Mouse (Mus musculus) regulatory T cell (primary cell): ENCODE measurements around the gene Plcb2.

Experiments
- in situ Hi-C: fragments of 300-600 bp; cut with MboI, MseI; formaldehyde crosslinking; loops from one replicate; pipeline ENCODE4 v1.15.1; 2025; ENCODE audit warnings: high pct_unique_total_duplicates

Gene Plcb2

GRCm38 (mm10) chr2:118728337-118728736, at the start of gene Plcb2:
Gene Plcb2 (minus strand): TSS chr2:118728438.
- in situ Hi-C loops: no loop called here

DNA sequence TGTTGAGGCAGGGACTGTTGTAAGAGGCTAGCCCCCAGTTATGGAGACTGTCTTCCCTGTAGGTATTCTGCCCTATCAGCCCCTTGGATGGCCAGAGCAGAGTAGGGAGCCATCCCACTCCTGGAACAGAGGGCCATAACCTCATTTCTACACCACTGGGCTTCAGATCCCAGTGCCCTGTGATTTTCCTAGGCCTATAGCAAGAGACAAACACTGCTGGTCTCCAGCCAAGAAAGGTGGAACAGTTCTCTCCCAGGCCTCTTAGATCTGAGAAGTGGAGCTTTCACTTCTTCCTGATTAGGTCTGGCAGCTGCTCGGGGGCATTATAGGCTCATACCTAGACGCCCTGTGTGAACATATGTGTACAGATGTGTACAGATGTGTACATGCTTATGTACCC, 48.1 kb upstream of the Plcb2 start:
- in situ Hi-C loops: no loop called here

- in situ Hi-C loops: no loop called here
Measured at GRCm38 (mm10) chr2:118775846-118776245, 47.6 kb upstream of the Plcb2 start.

GRCm38 (mm10) chr2:118775396-118775795, 47.2 kb upstream of the Plcb2 start:
- in situ Hi-C loops: no loop called here

- in situ Hi-C loops: loop anchor here (25.0 kb wide), 1 partner anchor 113 kb away; no protein-coding TSS in a partner anchor
Measured at GRCm38 (mm10) chr2:118774536-118774935, 46.3 kb upstream of the Plcb2 start.

DNA sequence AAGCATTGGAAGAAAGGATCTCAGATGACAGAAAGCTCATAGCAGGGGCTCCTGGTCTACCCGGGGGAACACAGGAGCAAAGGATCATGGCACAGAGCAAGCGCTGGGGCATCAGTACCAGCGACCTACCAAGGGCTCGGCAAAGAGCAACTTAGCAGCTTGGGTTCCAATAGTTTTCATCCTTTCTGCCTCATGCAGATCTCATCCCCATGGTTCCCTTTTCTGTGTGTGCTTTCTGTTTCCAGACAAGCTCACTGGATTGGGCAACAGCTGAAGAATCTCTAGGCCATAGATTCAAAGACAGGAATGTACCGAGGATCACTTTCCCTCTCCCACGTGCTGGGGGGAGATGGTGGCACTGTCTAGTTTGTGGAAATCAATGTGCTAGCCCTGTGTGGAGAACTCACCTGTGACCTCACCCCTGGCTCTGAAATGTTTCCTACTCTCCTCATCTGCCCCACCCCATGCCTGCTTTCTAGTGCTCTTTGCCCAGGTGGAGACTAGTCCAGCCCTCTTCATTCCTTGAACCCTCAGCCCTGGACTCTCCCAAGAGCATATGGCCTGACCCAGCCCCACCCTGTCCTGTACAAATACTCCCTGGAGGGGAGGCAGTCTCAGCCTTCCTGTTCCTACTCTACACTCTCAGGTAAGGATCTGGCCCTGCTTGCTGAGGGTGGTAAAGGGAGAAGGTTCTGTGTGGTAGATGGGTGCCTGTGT, 44.1 kb upstream of the Plcb2 start, which contains the start of gene Phgr1:
TSS of gene Phgr1 (plus strand) at position 612 of the 717 bp plus-strand sequence.
- in situ Hi-C loops: loop anchor here (25.0 kb wide), 1 partner anchor 115 kb away; no protein-coding TSS in a partner anchor

GRCm38 (mm10) chr2:118766041-118767033, 38.1 kb upstream of the Plcb2 start:
- in situ Hi-C loops: loop anchor here (10.0 to 25.0 kb wide), 2 partner anchors 121 to 942 kb away; no protein-coding TSS in a partner anchor

DNA sequence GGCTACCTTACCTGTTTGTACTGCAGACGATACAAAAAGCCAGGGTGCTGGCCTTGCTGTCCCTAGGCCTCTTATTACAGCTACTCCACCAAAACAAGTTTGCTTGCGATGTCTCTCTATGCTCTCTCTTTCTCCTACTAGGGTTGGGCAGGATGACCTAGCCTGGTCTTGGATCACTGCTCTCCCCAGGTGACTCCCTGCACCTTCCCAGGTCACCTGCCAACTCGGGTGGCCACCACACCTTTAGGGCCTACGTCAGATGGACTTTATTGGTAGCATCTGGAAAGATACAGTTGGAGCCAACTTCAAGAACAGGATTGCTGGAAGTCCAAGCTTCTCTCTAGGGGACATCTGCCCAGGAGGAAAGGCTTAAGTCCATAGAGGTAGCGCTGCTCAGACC, 36.6 kb upstream of the Plcb2 start:
- in situ Hi-C loops: loop anchor here (10.0 to 25.0 kb wide), 2 partner anchors 122 to 940 kb away; no protein-coding TSS in a partner anchor

DNA sequence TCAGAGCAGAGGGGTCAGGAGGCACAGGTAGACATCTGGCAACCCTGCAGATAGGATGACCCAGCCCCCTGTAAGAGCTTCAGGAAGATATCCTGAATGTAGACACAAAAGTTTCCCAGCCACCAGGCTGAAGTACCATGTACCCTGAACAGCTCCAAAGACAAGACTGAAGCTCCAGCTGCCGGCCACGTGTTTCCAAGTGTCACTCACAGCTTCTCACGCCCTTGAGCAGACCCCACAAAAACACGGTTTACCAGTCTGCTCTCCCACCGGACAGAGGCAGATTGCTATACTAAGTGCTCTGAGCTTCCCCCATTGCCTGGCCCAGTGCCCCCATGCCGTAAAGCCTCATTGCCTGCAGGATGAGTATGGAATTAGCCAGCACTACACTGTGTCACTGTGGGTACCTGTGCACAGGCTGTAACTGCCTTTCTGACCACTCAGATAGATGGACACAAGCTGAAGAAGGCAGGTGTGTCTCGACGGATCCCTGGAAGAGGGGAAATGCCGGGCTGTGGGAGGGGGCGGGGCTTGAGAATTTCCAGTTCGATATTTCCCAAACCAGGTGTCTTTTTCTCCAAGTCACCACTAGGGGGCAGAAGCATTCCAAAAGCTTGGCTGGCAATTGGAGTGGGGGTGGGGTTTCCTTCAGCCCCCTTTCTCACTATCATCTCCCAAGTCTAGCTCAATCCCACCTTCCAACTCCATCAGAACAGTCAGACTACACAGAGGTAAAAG, 36.0 kb upstream of the Plcb2 start:
- in situ Hi-C loops: loop anchor here (10.0 to 25.0 kb wide), 2 partner anchors 123 to 939 kb away; no protein-coding TSS in a partner anchor

DNA sequence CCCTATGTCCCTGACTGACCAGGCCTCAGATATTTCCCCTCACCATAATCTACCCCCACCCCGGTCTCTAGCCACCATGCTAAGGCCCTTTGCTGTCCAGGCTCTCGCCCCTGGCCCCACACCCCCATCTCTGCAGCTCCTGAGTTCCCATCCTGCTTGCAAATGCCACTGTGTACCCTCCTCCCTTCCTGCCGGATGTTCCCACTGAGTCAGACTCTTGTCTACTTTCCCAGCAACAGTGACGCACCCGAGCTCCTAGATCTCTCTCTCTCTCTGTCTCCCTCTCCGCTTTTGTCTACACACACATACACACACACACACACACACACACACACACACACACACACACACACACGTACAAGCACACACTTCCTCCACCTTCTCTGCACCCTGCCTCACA, 35.2 kb upstream of the Plcb2 start:
- in situ Hi-C loops: loop anchor here (10.0 to 25.0 kb wide), 2 partner anchors 124 to 939 kb away; no protein-coding TSS in a partner anchor

- in situ Hi-C loops: loop anchor here (10.0 to 25.0 kb wide), 2 partner anchors 125 to 938 kb away; no protein-coding TSS in a partner anchor
Measured at GRCm38 (mm10) chr2:118762784-118763148, 34.5 kb upstream of the Plcb2 start.

DNA sequence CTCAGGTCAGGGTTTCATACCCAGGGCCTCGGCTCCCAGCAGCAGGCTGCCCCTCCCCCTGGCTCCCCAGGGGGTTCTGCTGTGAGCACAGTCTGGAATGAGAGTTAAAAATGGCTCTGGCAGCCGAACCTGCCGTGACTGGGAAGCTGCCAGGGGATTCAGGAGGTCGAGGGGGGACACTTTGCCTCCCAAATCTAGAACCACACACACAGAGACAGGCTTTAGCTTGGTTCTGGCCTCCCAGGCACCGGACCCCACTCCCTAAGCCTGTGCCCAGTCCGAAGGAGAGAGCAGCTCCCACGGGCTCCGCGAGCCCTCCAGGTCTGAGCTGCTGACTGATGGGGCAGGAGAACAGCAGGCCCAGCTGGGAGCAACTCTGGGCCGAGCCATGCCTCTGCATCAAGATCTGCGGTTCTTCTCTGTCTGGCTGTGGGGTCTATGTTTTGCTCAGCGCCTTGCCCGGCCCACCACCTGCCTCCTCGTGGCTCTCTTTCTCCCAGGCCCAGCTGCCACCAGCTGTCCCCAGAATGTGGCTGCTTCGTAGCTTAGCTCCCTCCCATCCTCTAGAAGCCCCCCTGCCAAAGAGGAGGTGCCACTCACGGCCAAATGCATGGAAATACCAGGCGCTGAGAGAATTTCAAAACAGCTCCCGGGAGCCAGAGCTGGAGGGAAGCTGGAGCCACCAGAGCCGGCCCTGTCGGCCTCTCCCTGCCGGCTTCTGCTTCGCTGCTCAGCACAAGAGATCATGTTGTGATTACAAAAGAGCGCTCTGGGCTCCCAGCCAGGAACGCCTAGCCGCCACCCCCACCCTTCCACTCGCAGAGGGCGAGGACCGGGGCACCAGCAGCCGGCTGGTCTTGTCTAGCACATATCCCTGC, 33.9 kb upstream of the Plcb2 start, which contains the start of gene Ccdc9b:
TSS of gene Ccdc9b (minus strand) at position 756 of the 878 bp plus-strand sequence.
- in situ Hi-C loops: loop anchor here (10.0 to 25.0 kb wide), 2 partner anchors 125 to 937 kb away; no protein-coding TSS in a partner anchor

DNA sequence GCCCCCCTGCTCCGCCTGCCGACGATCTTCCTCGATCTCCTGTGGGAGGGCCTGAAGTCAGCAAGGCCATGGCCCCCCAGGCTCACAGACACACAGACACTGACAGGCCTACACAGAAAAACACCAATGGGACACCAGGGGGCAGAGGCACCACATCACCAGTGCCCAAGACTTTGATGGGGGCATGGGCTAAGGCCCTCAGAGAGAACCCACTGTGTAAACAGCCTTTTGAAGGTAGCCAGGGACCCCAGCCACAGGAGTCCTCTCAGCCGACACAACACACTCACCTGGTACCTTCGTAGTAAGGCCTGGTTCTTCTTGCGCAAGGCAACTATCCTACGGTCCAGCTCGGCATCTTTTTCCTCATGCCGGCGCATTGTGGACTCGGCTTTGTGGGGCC, 33.1 kb upstream of the Plcb2 start:
- in situ Hi-C loops: loop anchor here (10.0 to 25.0 kb wide), 2 partner anchors 126 to 937 kb away; no protein-coding TSS in a partner anchor

- in situ Hi-C loops: loop anchor here (10.0 to 25.0 kb wide), 2 partner anchors 127 to 936 kb away; no protein-coding TSS in a partner anchor
Measured at GRCm38 (mm10) chr2:118760311-118761025, 32.2 kb upstream of the Plcb2 start.

- in situ Hi-C loops: loop anchor here (5.0 to 25.0 kb wide), 4 partner anchors 58 to 935 kb away; partner anchors contain the start of gene Ankrd63
Measured at GRCm38 (mm10) chr2:118759828-118760227, 31.6 kb upstream of the Plcb2 start.

DNA sequence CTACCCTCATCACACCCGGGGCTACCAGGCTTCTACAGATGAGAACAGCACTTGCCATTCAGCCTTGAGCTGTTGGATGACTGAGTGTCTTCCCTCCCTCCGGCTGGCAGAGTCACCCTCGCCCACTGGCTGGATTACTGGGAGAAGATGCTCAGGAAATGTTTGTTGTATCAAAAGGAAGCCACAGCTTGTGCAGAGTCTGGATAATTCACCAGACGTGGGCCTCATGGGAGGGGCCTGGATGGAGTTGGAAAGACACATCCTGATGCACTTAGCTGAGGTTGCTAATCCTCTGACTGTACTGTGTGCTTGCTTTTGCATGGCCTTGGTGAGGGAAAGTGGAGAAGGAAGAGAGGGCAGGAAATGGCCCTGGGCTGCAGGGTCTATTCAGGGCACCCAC, 27.9 kb upstream of the Plcb2 start:
- in situ Hi-C loops: loop anchor here (5.0 to 25.0 kb wide), 3 partner anchors 54 to 131 kb away; partner anchors contain the start of gene Ankrd63

GRCm38 (mm10) chr2:118755407-118755806, 27.2 kb upstream of the Plcb2 start:
- in situ Hi-C loops: loop anchor here (5.0 to 25.0 kb wide), 3 partner anchors 53 to 132 kb away; partner anchors contain the start of gene Ankrd63

GRCm38 (mm10) chr2:118754143-118754542, 25.9 kb upstream of the Plcb2 start:
- in situ Hi-C loops: loop anchor here (25.0 kb wide), 1 partner anchor 133 kb away; no protein-coding TSS in a partner anchor

- in situ Hi-C loops: loop anchor here (25.0 kb wide), 1 partner anchor 135 kb away; no protein-coding TSS in a partner anchor
Measured at GRCm38 (mm10) chr2:118752792-118753108, 24.5 kb upstream of the Plcb2 start.
